Mouse (Mus musculus): ENCODE measurements at regions not wholly inside any gene's neighbourhood (a gene's known extent, or its start where the extent isn't known, plus 50 kb on each side); places are given as distances from the start of the nearest gene placed in this dataset.

DNA sequence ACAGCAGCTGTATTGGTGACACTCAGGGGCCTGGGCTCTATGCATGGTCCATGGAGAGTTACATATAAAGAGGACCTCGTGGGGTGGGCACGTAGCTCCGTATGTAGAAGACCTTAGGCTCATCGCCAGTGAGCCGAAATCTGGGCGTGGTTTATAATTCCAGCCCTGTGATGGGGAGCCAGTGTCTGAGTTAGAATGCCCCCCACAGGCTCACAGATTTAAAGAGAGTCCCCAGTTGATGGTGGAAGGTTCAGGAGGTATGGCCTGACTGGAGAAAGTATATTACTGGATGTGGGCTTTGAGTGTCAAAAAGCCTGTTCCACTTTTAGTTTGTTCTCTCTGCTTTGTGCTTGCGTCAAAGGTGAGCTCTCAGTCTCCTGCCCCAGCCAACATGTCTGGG, 54.8 kb downstream of the 1700122O11Rik start:
- no peak for DNase-seq
- intact Hi-C loops (cut with DNase I), result no loop called here

DNA sequence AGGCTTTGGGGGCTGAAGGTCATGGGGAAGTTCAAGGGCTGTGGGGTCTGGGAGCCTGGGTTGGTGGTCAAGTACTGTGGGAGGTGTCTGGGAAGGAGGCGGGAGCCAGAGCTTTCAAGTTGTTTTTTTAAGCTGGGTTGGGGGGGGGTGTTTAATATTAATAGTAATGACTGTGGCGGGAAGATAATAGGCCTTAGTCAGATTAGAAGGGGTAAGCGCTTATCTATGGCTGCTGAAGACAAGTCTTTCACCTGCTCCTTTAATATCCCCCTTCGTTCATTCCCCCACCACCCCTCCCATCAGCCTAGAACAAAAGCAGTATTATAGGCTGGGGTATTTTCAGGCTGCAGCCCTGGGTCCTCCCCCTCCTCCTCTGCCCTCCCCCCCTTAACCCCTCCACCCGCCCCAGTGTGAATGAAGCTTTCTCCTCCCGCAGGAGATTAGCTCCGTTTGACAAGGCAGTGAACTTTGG, 56.5 kb downstream of the 1700122O11Rik start:
- DNase-seq, result no peak
- intact Hi-C loops (cut with DNase I), result no loop called here

DNA sequence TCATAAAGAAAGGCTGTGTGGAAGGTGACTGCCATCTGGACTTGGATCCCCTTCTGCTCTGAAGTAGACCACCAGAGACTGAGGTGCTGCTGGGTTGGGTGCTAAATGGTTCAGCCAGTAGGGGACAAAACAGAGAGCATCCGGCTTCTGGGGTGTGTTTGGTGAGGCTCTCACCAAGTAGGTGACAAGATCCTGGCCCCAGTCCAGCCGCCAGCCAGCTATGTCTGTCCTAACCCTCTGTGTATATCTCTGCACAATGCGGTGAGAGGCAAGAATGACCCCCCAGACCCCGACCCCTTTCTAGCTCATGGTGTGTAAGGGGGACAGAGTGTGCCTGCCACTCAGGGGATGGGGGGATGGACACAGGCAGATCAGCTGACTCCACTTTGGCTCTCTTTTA, 54.8 kb upstream of the Foxp4 start:
- DNase-seq, result no peak
- intact Hi-C loops (cut with DNase I), result no loop called here

DNA sequence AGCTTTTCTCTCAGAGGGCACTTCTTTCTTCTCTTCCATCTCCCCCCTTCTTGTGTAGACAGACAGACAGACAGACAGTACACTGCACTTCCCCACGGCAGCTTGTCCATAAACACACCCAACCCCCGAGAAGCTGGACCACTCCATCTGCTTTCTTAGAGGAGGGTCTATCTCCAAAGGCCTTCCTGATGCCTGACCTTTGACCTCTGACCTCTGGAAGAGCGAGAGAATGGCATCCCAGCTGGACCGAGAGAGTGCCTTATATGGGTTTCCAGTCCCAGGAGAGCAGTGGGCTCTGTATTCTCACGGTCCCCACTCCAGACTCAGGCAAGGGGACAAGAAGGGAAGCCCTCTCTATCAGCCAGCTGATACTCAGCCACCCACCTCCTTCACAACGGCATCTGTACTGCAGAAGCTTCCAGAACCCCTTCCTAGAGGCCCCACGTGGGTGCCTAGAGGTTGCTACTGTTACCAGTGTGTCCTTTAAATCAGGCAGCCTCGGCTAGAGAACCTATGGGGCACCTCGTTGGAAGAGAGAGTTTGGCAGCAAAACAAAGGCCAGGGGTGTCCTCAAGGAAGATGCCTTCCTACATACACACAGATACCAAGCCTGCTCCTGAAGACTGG, 54.1 kb upstream of the Foxp4 start:
- DNase-seq, result no peak
- intact Hi-C loops (cut with DNase I), result no loop called here

DNA sequence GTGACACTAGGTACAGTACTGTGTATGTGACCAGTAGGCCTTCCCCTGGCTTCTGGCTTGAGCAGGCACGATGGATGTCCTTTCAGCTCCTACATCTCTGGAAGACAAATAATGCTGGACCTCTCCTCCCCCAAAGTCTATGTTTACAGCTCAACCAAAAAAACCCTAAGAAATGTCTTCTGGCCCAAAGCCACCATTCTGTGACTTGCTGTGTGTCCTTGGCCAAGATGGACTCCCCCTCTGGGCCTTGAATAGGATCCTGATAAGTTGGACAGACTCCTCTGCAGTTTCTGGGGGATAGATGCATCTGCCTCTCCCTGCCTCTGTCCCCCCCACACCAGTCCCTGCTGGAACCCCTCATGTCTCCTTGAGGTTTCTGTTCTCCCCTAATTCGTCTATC, 53.6 kb upstream of the Foxp4 start:
- DNase-seq, result no peak
- intact Hi-C loops (cut with DNase I), result no loop called here

DNA sequence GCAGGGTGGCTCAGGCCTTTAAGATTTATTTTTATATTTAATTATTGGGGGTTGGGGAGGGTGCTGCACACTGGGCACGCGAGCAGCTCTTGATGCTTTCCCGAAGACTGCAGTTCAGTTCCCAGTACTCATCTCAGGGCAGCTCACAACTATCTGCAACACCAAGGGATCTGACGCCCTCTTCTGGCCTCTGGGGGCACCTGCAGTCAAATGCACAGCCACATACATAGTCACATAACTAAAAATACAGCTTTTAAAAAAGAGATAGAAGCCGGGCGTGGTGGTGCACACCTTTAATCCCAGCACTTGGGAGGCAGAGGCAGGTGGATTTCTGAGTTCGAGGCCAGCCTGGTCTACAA, 52.5 kb upstream of the Foxp4 start:
- intact Hi-C loops (cut with DNase I), result no loop called here
- DNase-seq, result no peak

DNA sequence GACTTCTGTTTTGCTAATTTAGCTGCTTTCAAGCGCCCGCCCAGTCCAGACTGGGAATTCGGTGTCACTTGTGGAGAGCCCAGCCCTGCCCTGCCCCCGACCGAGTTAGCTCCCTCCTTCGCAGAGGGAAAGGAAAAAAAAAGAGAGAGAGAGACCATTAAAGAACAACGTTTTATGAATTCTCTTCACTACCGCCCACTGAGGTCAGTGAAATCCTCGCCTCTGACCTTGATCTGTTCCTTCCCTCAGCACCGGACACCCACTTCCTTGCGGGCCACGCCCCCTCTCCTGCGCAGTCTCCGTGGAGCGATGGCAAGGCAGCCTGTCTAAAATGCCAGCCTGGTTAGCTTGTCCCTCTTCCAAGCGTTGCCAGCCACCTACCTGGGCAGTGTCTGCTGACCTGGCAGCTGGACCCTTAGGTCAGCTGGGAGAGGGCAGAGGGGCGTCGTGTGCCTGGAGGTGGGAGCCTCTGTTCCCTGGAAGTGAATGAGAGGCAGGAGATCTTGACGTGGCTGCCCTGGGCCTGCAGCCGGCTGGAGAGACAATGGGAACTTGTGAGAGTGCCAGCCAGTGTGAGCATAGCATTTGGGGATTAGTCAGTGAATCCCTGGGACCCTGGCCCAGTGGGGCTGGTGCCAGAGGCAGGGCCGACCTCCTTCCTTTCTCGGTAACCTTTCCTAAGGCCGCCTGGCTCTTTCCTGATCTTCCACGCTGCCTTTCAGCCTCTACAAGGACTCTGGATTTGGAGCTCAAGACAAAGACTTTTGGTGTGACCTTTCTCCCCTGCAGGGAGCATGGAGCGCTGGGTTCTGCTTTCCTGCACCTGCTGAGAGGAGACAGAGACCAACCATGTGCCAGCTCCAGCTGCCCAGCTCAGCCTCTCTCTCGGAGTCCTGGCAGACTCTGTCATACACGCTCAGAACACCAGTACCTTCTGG, 51.9 kb upstream of the Foxp4 start:
- peak; percentile 85 for DNase-seq
- intact Hi-C loops (cut with DNase I), result no loop called here

DNA sequence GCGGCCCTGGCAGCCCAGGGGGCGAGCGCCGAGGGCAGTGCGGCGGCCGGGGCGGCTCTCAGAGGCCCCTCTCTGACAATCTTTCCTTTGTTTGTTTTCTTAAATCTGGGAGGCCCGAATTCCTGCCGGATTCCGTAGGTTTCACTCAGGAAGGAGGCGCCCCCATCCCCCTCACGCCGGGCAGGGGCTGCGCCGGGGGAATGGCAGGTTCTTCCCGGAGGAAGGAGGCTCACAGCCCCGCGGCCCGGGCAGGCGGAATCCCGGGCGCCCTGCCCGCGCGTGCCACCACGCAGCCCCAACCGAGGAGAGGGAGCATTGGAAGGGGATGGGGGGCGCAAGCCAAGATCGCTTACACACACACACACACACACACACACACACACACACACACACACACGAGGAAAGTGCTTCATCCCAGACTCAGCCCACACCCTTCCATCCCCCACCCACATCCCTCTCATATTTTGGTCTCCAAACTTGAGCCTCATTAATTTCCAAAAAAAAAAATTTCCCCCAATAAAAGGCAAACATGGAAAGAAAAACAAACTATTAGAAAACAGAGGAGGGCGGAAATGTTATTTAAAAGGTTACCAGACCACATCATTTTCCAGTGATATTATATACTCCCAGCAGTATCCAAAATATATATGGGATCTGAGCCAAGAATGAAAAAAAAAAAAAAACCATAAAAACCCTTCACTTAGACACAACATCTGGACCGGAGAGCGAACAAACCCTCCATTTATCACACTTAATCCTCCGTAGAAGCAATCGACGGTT, 51.0 kb upstream of the Foxp4 start:
- intact Hi-C loops (cut with DNase I), result no loop called here
- DNase-seq, result peak; percentile 32

DNA sequence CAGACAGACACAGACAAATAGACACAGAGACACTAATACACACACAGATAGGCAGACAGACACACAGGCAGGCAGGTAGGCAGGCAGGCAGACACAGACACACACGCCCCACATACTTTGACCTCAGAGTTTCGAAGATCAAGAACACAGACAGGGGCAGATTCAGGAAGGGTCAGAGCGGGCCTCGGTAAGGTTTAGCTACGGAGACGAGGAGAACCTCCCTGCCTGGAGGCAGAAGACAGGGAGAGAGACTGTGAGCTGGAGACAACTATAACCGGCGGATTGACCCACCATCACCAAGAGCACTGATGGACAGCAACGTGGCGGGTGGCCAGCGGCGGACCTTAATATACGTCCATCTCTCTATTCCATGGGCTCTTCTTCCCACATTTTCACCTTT, 50.1 kb upstream of the Foxp4 start:
- intact Hi-C loops (cut with DNase I), result no loop called here
- DNase-seq, result no peak

All from left cerebral cortex, postnatal 4 days (tissue).